Mouse (Mus musculus) urinary bladder, adult 2 months (tissue): ENCODE results near the gene Acap2. TPM values are rescaled to one million over a fixed set of nuclear protein-coding genes. Genes with fewer than 3 reads are reported as not detected.

Source experiments
- DNase-seq: peaks from one replicate; pipeline ENCODE4 v3.0.0; 2022; ENCODE audit warnings: low spot score
- polyA plus RNA-seq: library from polyadenylated mRNA; depleted of rRNA; stranded (reverse); fragments of >200 nt; gene quantifications from 2 replicates; pipeline ENCODE4 v1.2.3, GENCODE M21; 2012

Gene Acap2
- polyA plus RNA-seq, 1 experiment = 40.7 TPM

GRCm38 (mm10) chr16:31205726-31206125 is 4.7 kb upstream of the Acap2 start:
- no peak for DNase-seq

- no peak for DNase-seq
Measured at GRCm38 (mm10) chr16:31205187-31205586, 4.1 kb upstream of the Acap2 start.

DNA sequence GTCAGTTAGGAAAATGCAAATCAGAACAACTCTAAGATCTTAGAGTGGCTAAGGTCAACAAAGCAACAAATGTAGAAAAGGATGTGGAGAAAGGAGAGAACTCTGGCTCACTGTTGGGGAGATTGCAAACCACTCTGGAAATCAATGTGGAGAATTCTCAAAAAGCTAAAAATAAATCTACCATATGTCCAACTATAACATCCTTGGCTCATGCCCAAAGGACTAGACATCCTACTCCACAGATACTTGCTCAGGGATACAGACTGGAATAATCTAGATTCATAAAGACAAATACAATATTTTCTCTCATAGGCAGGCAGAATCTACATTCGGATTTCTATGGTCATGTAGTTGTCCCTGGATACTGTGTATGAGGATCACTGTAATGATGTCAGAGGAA is 3.2 kb upstream of the Acap2 start:
- DNase-seq = no peak

GRCm38 (mm10) chr16:31201704-31202103 is 659 bp upstream of the Acap2 start:
- no peak for DNase-seq

DNA sequence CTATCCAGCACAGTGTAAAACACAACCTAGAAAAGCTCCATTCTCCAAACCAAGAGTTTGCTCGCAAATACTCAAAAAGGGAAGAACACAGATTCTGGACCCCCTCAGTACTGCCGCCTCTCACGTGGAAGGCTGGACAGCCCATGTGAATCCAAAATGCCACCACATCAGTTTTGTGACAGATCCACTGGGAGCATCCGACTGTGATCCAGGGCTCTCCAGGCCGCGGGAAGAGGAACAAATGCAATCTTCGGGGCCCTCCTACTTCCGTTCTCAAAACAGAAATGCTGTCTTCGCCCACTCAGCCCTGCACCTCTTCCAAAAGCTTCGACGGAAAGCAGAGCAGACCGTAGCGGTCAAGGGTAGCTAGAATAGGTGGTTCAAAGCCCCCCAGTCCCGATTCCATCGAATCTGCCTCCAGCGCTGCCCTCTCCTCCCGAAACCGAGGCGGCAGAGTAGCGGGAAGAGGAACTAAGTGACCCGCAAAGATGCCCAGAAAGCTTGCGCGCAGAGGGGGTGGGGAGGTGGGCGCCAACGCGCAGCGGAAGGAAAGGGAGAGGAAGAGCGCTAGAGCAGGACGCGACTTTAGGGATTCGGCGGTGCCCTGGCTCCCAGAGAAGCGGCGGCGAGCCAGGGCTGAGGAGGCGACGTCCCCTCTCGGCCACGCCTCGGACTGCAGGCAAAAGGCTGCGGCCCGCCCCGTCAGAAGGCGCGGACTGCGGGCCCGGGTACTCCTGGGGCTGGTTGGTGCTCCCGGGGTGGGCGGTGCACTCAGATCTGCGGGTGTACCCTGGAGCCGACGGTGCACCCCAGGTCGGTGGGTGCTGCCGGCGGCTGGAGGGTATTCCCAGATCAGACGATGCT is 887 bp downstream of the Acap2 start:
- peak; percentile 64 for DNase-seq

DNA sequence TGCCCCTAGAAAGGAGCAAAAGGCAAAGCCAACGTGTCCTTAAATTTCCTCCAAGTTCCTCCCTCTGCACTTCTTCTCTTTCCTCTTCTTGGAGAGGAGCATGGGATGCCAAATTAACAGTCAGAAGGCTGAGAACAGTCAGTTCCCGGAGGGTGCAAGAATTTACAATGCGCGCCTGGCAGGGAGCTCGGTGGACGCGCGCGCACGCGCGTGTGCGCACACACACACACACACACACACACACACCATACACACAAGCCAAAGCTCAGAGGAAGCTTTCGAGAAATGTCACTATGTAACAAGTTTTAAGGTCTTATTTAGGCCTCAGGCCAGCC is 1.5 kb downstream of the Acap2 start:
- no peak for DNase-seq

- DNase-seq = no peak
Measured at GRCm38 (mm10) chr16:31196971-31197370, 4.1 kb downstream of the Acap2 start.

DNA sequence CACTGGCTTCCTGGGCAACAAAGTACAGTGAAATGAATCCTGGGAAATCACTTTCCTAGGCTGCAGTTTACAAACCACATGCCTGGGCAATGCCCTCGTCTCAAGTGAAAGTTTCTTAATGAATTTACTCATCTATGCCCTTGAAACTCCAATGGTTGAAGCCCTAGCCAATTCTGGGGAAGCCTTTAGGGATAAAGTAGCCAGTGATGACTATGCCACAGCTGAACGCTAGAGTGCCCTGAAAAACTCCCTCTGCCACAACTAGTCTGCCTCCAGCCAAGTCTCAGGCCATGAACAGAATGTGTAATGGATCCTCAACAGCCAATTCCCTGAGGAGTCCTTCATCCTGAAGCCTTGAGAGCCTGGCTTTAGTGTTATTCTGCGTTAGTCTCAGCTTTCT is 8.5 kb downstream of the Acap2 start:
- DNase-seq = no peak

DNA sequence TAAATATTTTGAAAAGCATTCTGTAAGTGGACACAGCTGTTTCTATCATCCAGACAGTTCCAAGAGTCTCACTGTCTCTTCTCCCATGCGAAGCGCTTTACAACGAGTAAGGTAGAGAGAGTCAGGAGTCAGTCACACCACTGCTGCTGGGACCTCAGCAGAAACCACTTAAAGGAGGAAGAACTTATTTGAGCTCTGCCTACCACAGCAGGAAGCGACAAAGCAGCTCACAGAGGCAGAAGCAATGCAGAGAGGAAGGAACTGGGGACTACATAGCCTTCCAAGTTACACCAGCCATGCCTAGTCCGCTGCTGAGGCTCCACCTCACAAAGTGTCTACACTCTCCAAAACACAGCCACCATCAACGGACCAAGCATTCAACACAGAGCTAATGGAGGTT is 9.2 kb downstream of the Acap2 start:
- DNase-seq = no peak

- no peak for DNase-seq
Measured at GRCm38 (mm10) chr16:31190426-31190825, 10.6 kb downstream of the Acap2 start.

- DNase-seq = no peak
Measured at GRCm38 (mm10) chr16:31189291-31189690, 11.8 kb downstream of the Acap2 start.

- DNase-seq = no peak
Measured at GRCm38 (mm10) chr16:31188799-31189198, 12.2 kb downstream of the Acap2 start.

GRCm38 (mm10) chr16:31188270-31188669 is 12.8 kb downstream of the Acap2 start:
- DNase-seq = no peak

GRCm38 (mm10) chr16:31187192-31187591 is 13.9 kb downstream of the Acap2 start:
- no peak for DNase-seq

DNA sequence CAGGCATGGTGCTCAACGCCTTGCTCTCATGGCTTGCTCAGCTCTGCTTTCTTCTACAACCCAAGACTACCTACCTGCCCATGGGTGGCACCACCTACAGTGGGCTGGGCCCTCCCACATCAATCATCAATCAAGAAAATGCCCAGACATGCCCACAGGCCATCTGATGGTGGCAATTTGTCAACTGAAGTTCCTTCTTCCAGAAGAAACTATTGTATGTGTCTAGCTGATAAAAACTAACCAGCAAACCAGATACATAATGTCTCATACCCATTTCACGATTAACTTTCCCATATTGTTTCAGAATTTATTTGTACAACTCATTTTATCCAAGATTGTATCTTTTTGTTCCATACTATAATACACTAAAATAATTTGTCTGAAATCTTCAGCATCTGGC is 15.3 kb downstream of the Acap2 start:
- no peak for DNase-seq

GRCm38 (mm10) chr16:31184727-31185126 is 16.3 kb downstream of the Acap2 start:
- DNase-seq = no peak

DNA sequence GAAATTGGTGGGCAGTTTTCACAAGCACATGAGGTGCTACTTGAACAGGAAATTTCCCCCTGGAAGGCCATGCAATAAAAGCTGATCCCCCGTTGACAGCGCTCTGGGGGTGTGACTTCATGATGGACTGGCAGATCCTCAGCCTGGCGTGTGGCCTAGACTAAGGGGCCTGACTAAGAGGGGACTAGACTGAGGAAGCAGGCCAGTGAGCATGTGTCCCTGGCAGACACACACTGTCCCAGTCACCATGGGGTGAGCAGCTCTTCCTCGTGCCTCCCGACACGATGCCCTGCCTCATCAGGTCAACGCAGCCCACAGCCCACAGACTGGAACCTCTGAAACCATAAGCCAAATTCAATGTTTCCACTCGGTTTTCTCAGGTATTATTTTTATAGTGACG is 18.5 kb downstream of the Acap2 start:
- DNase-seq = no peak

GRCm38 (mm10) chr16:31180843-31181242 is 20.2 kb downstream of the Acap2 start:
- DNase-seq = no peak

GRCm38 (mm10) chr16:31179384-31179783 is 21.7 kb downstream of the Acap2 start:
- no peak for DNase-seq

GRCm38 (mm10) chr16:31174880-31175638 is 26.0 kb downstream of the Acap2 start:
- DNase-seq = no peak

DNA sequence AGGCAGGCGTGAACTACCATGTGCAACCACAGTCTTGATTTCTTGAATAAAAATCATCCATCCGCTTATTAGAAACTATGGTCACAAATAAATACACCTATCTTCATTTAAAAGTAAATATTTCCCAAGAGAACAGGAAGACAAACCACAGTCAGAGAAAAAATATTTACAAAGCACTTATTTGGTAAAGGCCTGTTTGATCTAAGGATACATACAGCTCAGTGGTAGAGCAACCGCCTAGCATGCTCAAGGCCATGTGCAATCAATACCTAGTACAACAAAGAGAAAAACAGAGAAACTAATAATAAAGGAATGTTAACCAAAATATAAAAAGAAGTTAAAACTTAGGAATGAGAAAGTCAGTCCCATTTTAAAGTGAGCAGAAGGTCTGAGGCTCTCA is 28.8 kb downstream of the Acap2 start:
- no peak for DNase-seq

DNA sequence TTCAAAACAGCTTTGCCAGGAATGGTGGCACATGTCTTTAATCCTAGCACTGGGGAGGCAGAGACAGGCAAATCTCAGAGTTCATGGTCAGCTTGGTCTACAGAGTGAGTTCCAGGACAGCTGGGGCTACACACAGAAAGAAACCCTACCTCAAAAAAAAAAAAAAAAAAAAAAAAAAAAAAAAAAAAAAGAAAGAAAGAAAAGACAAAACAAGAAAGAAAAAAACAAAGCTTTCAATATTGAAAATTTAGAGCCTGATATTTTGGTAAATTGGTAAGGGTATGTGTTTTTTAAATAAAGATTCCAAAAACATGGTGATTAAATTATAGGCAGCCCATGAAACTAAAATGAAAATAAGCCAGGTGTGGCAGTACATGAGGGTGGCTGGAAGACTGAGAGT is 29.6 kb downstream of the Acap2 start:
- DNase-seq = no peak

DNA sequence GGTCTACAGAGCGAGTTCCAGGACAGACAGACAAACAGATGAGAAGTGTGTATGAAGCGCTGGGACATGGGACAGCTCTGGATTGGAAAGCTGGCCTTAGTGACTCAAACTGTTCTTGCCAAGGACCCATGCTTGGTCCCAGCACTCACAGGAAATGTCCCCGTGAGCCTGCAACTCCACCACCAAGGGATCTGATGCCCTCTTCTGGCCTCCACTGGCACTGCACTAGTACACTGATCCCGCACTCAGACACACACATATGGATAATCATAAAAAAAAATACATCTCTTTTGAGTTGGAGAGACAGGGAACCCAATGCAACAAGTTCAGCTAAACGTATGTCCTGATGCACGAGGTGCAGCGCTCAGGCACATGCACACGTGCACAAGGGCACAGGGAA is 30.7 kb downstream of the Acap2 start:
- DNase-seq = no peak
